Mouse (Mus musculus) heart, adult 9 months (tissue): ENCODE measurements around the gene Zfyve27.
A peak's percentile ranks its signal among the peaks of the same experiment; 100 is the strongest.

Experiments
- DNase-seq, 2 experiments: peaks; one replicate each; pipeline ENCODE4 v3.0.0; 2022; ENCODE audit warnings: low spot score in 2 of 2

Gene Zfyve27

GRCm38 (mm10) chr19:42177461-42177860, 13.7 kb downstream of the Zfyve27 start:
- no peak for DNase-seq

GRCm38 (mm10) chr19:42179356-42179755, 15.6 kb downstream of the Zfyve27 start:
- no peak for DNase-seq

GRCm38 (mm10) chr19:42182673-42183072, 18.9 kb downstream of the Zfyve27 start:
- no peak for DNase-seq

GRCm38 (mm10) chr19:42189735-42190134, 26.0 kb downstream of the Zfyve27 start:
- no peak for DNase-seq

- peak; percentile 15 to 41 for DNase-seq
Observed at GRCm38 (mm10) chr19:42190494-42190893, 26.7 kb downstream of the Zfyve27 start.

GRCm38 (mm10) chr19:42193311-42193710, 29.6 kb downstream of the Zfyve27 start:
- DNase-seq: no peak

- no peak for DNase-seq
Observed at GRCm38 (mm10) chr19:42196378-42196777, 32.6 kb downstream of the Zfyve27 start.

GRCm38 (mm10) chr19:42197066-42197465, 33.3 kb downstream of the Zfyve27 start:
- no peak for DNase-seq

GRCm38 (mm10) chr19:42198026-42198425, 34.3 kb downstream of the Zfyve27 start:
- DNase-seq: no peak

- DNase-seq: peak in 1 of 2 experiments; percentile 18
Observed at GRCm38 (mm10) chr19:42201696-42202381, 38.1 kb downstream of the Zfyve27 start, which contains the start of gene Sfrp5. Sfrp5 (minus strand) TSS chr19:42202252.

- DNase-seq: no peak
Observed at GRCm38 (mm10) chr19:42202467-42202866, 38.7 kb downstream of the Zfyve27 start.

- DNase-seq: peak; percentile 58 to 63
Observed at GRCm38 (mm10) chr19:42204306-42204705, 40.6 kb downstream of the Zfyve27 start.

- DNase-seq: no peak
Observed at GRCm38 (mm10) chr19:42205201-42205600, 41.5 kb downstream of the Zfyve27 start.

- DNase-seq: no peak
Observed at GRCm38 (mm10) chr19:42209485-42209884, 45.7 kb downstream of the Zfyve27 start.

GRCm38 (mm10) chr19:42209976-42210375, 46.2 kb downstream of the Zfyve27 start:
- no peak for DNase-seq

- DNase-seq: no peak
Observed at GRCm38 (mm10) chr19:42211936-42212335, 48.2 kb downstream of the Zfyve27 start.

GRCm38 (mm10) chr19:42214601-42215000, 50.9 kb downstream of the Zfyve27 start:
- DNase-seq: no peak

GRCm38 (mm10) chr19:42216699-42217373, 53.1 kb downstream of the Zfyve27 start:
- no peak for DNase-seq

GRCm38 (mm10) chr19:42217374-42217763, 53.6 kb downstream of the Zfyve27 start:
- no peak for DNase-seq

GRCm38 (mm10) chr19:42226451-42226850, 62.7 kb downstream of the Zfyve27 start:
- DNase-seq: no peak

- DNase-seq: no peak
Observed at GRCm38 (mm10) chr19:42229499-42230287, 65.9 kb downstream of the Zfyve27 start.

GRCm38 (mm10) chr19:42230288-42230568, 66.5 kb downstream of the Zfyve27 start:
- DNase-seq: no peak

- no peak for DNase-seq
Observed at GRCm38 (mm10) chr19:42230986-42231385, 67.2 kb downstream of the Zfyve27 start.
